Mouse (Mus musculus) layer of hippocampus, adult 9-11 months (tissue): Measurements from ENCODE around the gene Mpig6b.

Experiments used
- DNase-seq: peaks from one replicate; pipeline ENCODE4 v3.0.0; 2022

Mpig6b gene

DNA sequence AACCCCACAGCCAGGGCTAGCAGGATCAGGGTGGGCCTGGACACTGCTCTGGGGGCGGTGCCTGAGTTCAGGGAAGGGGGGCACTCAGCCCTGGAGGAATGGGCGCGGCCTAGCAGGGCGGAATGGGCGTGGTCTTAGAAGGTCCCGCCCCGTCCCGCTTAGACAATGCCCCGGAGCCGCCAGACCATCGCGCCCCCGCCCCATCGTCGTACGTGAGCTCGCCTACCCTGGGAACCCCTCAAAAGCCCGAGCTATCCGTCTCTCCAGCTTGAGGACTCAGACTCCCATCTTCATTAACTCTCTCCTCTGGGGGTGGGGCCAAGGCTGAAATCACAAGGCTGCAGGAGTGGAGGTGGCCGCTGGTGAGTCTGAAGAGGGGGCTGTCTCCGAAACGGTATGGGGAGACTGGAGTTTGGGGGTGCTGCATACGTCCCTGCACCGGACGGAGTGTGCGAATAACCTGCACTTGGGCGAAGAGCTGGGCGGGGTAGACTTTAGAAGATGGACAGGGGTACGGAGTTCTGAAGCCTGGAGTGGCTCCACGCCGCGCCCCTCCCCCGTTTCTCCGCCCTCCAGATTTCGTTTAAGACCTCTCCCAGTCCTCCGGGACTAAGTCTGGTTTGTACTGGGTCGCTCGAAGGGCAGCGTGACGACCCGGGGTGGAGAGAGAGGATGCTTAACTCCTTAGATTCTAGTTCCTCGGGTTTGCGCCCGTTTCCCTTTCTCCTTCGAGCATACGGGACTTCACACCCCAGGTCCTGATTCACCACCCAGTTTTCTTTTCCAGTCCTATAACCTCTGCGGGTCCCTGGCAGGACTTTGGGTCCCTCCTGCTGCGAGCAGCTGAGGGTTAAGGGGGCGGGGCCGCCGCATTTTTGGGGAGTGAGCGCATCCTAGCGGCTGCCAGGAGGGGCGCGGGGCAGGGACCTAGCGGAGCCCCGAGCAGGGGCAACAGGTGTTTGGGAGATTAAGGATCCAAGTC is 6.8 kb downstream of the Mpig6b start, which contains the start of gene Ddah2:
Ddah2 (plus strand) TSS at position 125 of the 982 bp plus-strand sequence.
- DNase-seq, result peak; percentile 76

GRCm38 (mm10) chr17:35058316-35058715 is 7.7 kb downstream of the Mpig6b start:
- no peak for DNase-seq

- no peak for DNase-seq
These were observed 8.9 kb downstream of the Mpig6b start for GRCm38 (mm10) chr17:35057090-35057489.

DNA sequence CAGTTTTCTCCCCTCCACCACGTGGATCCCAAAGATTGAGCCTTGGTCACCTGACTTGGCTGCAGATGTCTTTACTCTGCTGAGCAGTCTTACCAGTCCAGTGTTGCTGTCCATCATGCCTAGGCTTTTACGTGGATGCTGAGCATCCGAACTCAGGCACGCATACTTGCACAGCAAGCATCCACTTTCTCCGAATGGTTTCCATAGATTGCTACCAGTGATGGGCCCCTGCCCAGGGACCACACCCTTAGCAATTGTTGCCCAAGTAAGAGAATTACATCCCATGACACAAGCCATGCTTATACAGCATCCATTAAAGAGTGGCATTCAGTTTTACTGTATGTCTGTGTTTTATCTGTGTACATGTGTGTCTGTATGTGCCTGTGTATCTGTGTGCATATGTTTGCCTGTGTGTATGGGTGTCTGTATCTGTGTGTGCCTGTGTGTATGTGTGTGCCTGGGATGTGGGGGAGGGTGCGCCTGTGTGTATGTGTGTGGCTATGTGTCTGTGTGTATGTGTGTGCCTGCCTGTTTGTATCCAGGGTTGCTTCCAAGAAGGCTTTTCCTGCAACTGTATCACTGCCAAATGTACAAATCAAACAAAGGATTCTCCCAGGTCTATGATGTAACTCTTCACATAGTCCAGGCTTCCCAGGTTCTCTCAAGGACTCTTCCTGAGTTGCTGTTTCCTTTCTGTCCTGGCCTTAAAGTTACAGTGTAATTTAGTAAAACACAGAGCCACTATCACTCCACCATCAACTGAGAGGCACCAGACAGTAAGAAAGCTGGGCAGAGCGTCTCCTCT is 10.1 kb downstream of the Mpig6b start:
- no peak for DNase-seq

DNA sequence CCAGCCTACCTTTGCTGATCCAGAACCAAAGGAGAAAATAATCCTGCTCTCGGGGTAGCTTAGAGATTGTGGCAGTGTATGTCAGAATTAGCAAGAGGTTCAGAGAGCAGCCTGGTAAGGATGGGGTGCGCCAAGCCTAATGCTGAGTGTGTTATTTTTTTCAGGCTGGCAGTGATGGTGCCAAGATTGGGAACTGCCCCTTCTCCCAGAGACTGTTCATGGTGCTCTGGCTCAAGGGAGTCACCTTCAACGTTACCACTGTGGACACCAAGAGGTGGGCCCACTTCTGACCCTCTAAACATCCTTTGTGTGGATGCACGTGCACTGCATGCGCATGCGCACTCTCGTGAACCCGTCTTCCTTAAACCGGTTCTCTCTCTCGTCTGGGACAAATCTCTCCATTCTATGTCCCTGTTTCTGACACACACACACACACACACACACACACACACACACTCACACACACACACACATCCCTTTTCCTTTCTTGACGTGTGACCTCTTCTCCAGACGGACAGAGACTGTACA is 13.6 kb downstream of the Mpig6b start:
- no peak for DNase-seq

- peak; percentile 77 for DNase-seq
These were observed 14.6 kb downstream of the Mpig6b start for GRCm38 (mm10) chr17:35051156-35052086.

- peak; percentile 57 for DNase-seq
These were observed 15.7 kb downstream of the Mpig6b start for GRCm38 (mm10) chr17:35050126-35050750.

DNA sequence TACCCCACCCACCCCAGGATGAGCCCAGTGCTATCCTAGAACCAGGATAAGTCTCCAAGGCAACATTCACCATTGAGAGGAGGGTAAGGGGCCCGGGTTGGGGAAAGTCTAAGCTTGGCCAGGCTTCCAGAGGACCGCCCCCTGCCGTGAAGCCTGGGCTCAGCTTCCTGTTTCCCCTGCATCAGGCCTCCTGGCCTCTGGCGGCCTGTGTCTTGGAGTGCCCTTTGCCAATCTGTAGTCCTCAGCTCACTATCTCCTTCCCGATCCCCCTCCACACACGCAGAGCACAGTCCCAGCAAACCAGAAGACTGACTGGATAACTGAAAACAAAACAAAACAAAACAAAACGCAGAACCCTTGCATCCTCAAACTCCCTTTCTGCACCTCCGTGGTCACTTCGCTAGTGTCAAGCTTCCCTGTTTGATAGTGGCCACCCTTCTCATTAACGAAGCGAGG is 16.4 kb downstream of the Mpig6b start, which contains the start of gene Clic1:
Clic1 (plus strand) TSS at position 406 of the 456 bp plus-strand sequence.
- no peak for DNase-seq

DNA sequence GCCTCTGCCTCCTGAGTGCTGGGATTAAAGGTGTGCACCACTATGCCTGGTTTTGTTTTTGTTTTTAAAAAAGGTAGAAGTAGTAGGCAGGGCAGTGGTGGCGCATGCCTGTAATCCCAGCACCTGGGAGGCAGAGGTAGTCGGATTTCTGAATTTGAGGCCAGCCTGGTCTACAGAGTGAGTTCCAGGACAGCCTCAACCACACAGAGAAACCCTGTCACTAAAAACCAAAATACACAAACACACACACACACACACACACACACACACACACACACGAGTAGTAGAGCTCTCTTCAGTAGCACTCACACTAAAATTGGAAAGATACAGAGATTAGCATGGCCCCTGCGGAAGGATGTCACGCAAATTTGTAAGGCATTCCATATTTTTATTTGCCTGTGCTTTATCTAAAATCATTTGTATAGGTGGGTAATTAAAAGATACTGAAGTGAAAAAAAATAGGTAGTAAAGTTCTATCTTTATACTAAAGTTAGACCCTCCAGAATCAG is 17.0 kb downstream of the Mpig6b start:
- DNase-seq, result no peak

GRCm38 (mm10) chr17:35048149-35048931 is 17.6 kb downstream of the Mpig6b start:
- no peak for DNase-seq

DNA sequence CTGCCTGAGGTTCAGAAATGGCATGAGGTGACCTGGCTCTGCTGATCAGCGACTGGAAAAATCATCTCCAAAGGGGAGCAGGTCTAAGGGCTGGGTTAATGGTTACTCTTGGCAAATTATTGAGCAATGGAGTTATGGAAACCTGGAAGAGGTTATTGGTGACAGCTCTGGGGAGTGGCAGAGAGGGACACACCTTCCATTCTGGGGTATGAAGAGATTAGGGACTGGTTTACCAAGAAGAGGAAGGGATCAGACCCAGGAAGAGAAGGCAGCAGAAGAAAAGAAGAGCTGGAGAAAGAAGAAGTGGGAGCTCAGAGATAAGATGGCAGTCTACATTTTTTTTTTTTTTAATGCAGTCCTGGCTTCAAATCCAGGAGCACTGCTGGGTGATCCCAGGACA is 18.3 kb downstream of the Mpig6b start:
- no peak for DNase-seq

- peak; percentile 97 for DNase-seq
These were observed 19.1 kb downstream of the Mpig6b start, which contains the start of gene Msh5 for GRCm38 (mm10) chr17:35046681-35047455. TSS of gene Msh5 (minus strand) at chr17:35046745.

GRCm38 (mm10) chr17:35045807-35046680 is 19.9 kb downstream of the Mpig6b start:
- no peak for DNase-seq

DNA sequence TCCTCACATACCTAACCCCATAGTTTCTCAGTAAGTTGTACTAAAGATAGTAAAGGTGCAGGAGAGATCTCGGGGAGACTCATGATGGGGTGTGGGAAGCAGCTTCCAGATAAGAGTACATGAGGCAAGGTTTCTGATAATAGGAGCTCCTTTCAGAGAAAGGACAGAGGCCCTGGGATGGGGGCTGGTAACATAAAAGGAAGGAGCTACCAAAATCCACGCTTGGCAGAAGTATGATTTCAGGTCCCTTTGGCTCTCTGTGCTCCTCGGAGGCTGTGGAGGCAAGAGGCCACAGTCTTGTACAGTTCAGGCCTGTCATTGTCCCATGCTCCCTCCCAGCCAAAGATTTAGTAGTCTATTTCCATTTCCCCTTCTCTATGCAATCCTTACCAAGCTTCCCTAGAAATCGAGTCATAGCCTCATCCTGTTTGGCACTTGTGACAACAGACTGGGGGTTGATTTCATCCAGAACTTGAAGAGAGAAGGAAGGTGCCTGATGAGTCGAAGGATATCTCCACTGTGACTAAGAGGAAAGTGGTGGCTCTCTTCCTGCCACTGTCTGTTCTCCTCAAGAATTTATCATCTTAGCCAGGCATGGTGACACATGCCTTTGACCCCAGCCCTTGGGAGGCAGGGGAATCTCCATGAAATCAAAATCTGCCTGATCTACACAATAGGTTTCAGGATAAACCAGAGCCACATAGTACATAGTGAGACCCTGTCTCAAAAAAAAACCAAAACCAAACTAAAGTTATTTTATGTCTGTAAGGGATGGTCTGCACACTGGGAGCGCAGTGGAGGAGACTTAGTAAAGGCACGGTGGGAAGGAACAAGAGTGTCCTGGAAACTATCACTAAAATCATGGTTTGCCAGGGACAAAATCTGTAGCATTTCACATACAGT is 20.8 kb downstream of the Mpig6b start:
- no peak for DNase-seq

- no peak for DNase-seq
These were observed 22.2 kb downstream of the Mpig6b start for GRCm38 (mm10) chr17:35043794-35044193.

GRCm38 (mm10) chr17:35039121-35039873 is 26.7 kb downstream of the Mpig6b start:
- DNase-seq, result peak; percentile 71

- no peak for DNase-seq
These were observed 31.1 kb downstream of the Mpig6b start for GRCm38 (mm10) chr17:35034896-35035295.
